Mouse (Mus musculus) testis, adult 2 months (tissue): ENCODE measurements around the gene Gm5565. TPM values are rescaled to one million over a fixed set of nuclear protein-coding genes. Genes with fewer than 3 reads are reported as not detected.
"Not testable (repeated sequence)": the region's sequence is repeated elsewhere in the genome, so short reads cannot be mapped to it uniquely, and the experiment has no call there.

ENCODE experiments used
- H3K27ac ChIP-seq: fragments of 200-500 bp; 2 replicates; pipeline ENCODE4 v1.5.1; 2012; ENCODE audit warnings: low read depth, low read length; ENCODE audit not compliant: control insufficient read depth, insufficient read depth
- H3K27me3 ChIP-seq: fragments of 200-500 bp; 2 replicates; pipeline ENCODE4 v1.6.1; 2012; ENCODE audit warnings: mild to moderate bottlenecking, low read length, moderate library complexity; ENCODE audit not compliant: control insufficient read depth, insufficient read depth
- H3K36me3 ChIP-seq: fragments of 200-500 bp; 2 replicates; pipeline ENCODE4 v1.6.1; 2012; ENCODE audit warnings: mild to moderate bottlenecking, low read length; ENCODE audit not compliant: control insufficient read depth, insufficient read depth
- H3K4me1 ChIP-seq: fragments of 200-500 bp; 2 replicates; pipeline ENCODE4 v1.6.1; 2012; ENCODE audit warnings: low read length; ENCODE audit not compliant: control insufficient read depth, insufficient read depth
- H3K4me3 ChIP-seq: fragments of 200-500 bp; 2 replicates; pipeline ENCODE4 v1.5.1; 2012; ENCODE audit warnings: low read depth, mild to moderate bottlenecking, low read length, moderate library complexity, mixed read lengths; ENCODE audit not compliant: control insufficient read depth
- CTCF ChIP-seq: fragments of 200-500 bp; IDR thresholded peaks from 2 replicates; pipeline ENCODE4 v1.5.1; 2012; ENCODE audit warnings: low read depth, mild to moderate bottlenecking, inconsistent platforms, low read length, moderate library complexity; ENCODE audit not compliant: control insufficient read depth, insufficient read depth, insufficient replicate concordance
- POLR2A ChIP-seq: fragments of 200-500 bp; IDR thresholded peaks from 2 replicates; pipeline ENCODE4 v1.6.1; 2012; ENCODE audit warnings: low read depth, mild to moderate bottlenecking, inconsistent platforms, low read length, moderate library complexity; ENCODE audit not compliant: control insufficient read depth
- polyA plus RNA-seq: library from polyadenylated mRNA; depleted of rRNA; stranded (reverse); fragments of >200 nt; gene quantifications from 2 replicates; pipeline ENCODE4 v1.2.3, GENCODE M21; 2012; rRNA removed

Gene Gm5565
- polyA plus RNA-seq = 9.2 and 9.4 TPM in 2 replicates

DNA sequence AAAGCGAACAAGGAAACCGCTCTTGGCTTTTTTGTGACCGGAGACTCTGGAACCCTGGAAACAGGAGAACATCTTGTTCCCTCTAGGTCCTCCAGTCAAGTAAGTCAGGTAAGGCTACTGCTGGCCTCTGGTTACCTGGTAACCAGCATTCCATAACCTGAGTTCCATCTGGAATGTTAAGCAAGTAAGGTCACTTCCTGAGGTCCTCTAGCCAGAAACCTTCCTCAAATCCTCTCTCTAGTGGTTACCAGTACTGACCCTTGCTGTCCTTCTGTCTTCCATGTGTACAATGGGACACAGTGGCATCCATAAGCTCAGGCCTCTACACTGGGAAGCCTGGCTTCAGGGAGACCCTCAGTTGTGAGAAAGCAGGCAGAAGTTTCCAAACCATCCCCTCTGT is at the start of gene Gm5565:
Gene Gm5565 (minus strand): TSS at position 101 of the 400 bp plus-strand sequence.
- H3K4me3 ChIP-seq = peak within 1 kb of the TSS; percentile 29
- not testable (repeated sequence) for H3K27ac ChIP-seq, H3K36me3 ChIP-seq, H3K4me1 ChIP-seq, H3K27me3 ChIP-seq

DNA sequence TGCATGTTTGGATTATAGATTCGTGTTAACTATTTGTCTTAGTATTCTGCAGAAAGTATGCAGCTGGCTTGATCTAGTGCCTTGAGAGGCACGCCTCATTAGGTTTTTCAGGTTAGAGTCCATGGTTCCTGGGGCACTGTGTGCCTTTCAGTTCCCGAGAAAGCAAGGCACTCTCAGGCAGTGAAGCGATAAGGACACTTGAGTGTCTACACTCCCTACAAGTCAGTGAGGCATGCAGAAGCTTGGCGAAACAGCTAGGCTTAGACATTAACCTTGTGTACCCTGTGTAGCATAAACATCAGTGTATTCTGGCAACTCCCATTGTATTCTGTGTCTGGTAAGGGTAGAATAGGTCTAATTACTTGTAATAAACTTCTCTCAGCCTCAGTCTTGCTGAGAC is 45.2 kb upstream of the Gm5565 start:
- H3K36me3 ChIP-seq = no peaks in the 10 kb centered on the region; the same call in none of the 2 replicates
- no peaks in the 10 kb centered on the region for H3K4me1 ChIP-seq
- H3K4me3 ChIP-seq = no peak overlapping the region
- no peaks in the 10 kb centered on the region for H3K27me3 ChIP-seq
- TF ChIP-seq POLR2A = no peak
- H3K27ac ChIP-seq = no peak overlapping the region

DNA sequence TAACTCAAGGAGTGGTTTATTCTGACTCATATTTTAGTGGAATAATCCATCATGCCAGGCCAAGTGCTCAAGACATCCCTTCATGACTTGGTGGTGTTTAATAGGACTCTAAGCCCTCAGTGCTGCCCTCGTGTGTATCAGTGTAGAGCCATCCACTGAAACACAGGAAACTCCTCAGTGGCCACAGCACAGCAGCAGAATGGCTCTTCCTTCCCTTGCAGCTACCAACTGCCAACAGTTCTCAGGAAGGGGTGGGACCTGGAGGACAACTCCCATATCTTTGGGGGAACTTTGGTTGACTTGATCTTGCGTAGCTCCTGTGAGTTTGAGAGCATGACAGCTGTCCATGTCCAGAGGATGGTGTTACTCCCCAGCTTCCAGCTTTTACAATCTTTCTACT is 43.6 kb upstream of the Gm5565 start:
- Histone ChIP-seq H3K4me3 (no peak overlapping the region), H3K27me3 (no peaks in the 10 kb centered on the region), H3K36me3 (no peaks in the 10 kb centered on the region; the same call in 1 of the 2 replicates), H3K4me1 (no peaks in the 10 kb centered on the region), H3K27ac (no peak overlapping the region)
- TF ChIP-seq POLR2A (no peak), CTCF (no peak)

DNA sequence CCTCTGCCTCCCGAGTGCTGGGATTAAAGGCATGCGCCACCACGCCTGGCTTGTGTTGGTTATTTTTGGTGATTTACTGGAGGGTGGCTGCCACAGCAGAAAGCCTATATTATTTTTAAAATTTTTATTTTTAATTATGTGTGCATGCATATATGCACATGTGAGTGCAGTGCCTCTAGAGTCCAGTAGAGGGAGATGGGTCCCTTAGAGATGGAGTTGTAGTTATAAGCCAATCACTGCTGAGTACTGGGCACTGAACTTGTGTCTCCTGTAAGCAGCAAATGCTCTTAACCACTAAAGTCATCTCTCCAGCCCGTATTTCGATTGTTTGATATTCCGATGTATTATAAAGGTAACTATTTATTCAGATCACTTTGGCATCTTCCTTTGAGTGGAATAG is 40.2 kb upstream of the Gm5565 start:
- no peak overlapping the region for H3K4me3 ChIP-seq
- H3K27ac ChIP-seq = no peak overlapping the region
- no peaks in the 10 kb centered on the region for H3K36me3 ChIP-seq
- no peaks in the 10 kb centered on the region for H3K27me3 ChIP-seq
- H3K4me1 ChIP-seq = no peaks in the 10 kb centered on the region
- no peak for TF ChIP-seq CTCF
- no peak for TF ChIP-seq POLR2A

DNA sequence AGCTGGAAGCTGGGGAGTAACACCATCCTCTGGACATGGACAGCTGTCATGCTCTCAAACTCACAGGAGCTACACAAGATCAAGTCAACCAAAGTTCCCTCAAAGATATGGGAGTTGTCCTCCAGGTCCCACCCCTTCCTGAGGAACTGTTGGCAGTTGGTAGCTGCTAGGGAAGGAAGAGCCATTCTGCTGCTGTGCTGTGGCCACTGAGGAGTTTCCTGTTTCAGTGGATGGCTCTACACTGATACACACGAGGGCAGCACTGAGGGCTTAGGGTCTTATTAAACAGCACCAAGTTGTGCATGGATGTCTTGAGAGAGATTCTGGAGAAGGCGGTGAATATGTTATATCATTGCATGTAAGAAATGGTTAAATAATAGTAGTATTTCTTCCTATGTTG is 39.2 kb upstream of the Gm5565 start:
- no peaks in the 10 kb centered on the region for H3K27me3 ChIP-seq
- H3K27ac ChIP-seq = no peak overlapping the region
- no peak for TF ChIP-seq POLR2A
- TF ChIP-seq CTCF = no peak
- no peak overlapping the region for H3K4me3 ChIP-seq
- no peaks in the 10 kb centered on the region for H3K36me3 ChIP-seq
- H3K4me1 ChIP-seq = no peaks in the 10 kb centered on the region

DNA sequence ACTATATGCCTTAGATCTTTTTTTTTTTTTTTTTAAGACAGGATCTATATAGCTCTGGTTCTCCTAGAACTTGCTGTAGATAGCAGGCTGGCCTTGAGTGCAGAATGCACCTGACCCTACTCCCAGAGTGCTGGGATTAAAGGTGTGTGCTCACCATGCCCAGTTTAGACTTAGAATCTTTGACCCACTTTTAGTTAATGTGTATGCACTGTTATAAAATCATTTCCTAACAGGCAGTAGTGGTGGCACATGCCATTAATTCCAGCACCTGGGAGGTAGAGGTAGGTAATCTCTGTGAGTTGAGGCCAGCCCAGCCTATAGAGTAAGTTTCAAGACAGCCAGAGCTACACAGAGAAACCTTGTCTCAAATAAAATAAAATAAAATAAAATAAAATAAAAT is 38.7 kb upstream of the Gm5565 start:
- no peak overlapping the region for H3K27ac ChIP-seq
- TF ChIP-seq POLR2A = no peak
- TF ChIP-seq CTCF = no peak
- no peaks in the 10 kb centered on the region for H3K36me3 ChIP-seq
- H3K4me3 ChIP-seq = no peak overlapping the region
- no peaks in the 10 kb centered on the region for H3K4me1 ChIP-seq
- no peaks in the 10 kb centered on the region for H3K27me3 ChIP-seq

DNA sequence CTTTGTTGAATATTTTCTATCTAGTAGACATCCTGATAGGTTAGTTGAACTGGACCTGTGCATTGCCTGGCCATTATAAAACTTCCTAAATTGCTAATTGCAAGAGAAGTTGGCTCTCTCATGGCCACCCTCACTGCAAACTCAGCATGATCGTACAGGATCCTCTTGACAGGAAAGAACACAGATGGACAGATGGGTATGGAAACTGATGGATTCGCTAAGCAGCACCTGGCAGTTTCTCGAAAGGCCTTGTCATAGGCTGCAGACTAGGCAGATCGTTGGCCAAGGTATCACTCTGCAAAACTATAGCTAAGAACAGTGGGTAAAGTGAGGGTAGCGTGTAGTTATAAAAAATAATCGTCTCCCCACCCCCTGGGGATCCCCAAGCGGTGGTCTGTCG is 33.0 kb upstream of the Gm5565 start:
- TF ChIP-seq CTCF (no peak), POLR2A (no peak)
- H3K36me3 ChIP-seq = no peaks in the 10 kb centered on the region
- H3K27ac ChIP-seq = no peak overlapping the region
- H3K4me3 ChIP-seq = no peak overlapping the region
- no peaks in the 10 kb centered on the region for H3K27me3 ChIP-seq
- H3K4me1 ChIP-seq = no peaks in the 10 kb centered on the region

DNA sequence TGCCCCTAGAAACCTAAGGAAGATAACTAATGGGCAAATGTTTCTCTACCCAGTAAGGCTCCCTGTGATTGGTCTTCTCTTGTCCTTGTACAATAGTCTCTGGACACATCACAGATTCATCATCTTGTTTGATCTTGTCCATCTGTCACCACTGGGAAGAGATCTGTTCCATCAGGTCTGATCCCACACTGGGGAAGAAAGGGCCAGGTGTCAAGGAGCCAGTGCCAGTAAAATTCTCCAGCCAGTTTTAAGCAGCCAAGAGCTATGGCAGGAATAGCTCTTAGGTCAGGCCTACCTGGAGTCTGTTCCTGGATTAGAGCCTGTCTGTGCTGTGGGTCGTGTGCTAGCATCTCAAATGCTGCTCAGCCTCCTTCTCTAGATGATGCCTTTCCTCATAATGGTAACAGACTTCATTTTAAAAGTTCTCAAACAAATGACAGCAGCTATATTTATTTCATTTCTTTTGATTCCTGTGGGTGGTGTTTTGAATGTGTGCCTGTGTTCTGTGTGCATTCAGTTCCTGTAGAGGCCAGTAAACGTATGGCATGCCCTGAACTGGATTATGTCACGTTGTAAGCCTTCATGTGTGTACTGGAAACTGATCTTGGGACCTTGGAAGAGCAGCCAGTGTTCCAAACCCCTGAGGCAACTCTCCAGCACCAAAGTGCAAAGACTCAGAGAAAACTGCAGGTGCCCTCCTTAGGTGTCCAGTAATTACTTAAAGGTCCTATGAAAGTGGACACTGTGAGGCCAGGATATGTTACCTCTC is 30.3 kb upstream of the Gm5565 start:
- Histone ChIP-seq H3K27ac (no peak overlapping the region), H3K27me3 (no peaks in the 10 kb centered on the region), H3K4me1 (no peaks in the 10 kb centered on the region), H3K36me3 (no peaks in the 10 kb centered on the region), H3K4me3 (no peak overlapping the region)
- no peak for TF ChIP-seq CTCF
- TF ChIP-seq POLR2A = no peak
